Mouse (Mus musculus) monocyte, adult 5-6 weeks (primary cell): ENCODE results near the gene Irx2. TPM values are rescaled to one million over a fixed set of nuclear protein-coding genes. Genes with fewer than 3 reads are reported as not detected.

Experiments
- ATAC-seq: fragments of 153-309, 156-312 bp; replicated peaks from 2 replicates; pipeline ENCODE4 v1.8.0; 2017; ENCODE audit warnings: mild to moderate bottlenecking; ENCODE audit not compliant: low TSS enrichment, insufficient number of reproducible peaks, severe bottlenecking, poor library complexity, low FRiP score
- total RNA-seq: library from RNA; stranded (forward); fragments of 200-1000, 200-491, 200-594 nt; gene quantifications from 3 replicates; pipeline ENCODE4 v1.2.3, GENCODE M21; 2017

Gene Irx2
- total RNA-seq, result 3.5 TPM in 1 of 3 replicates, not detected in the others

GRCm38 (mm10) chr13:72628462-72628916 is at the start of gene Irx2:
Gene Irx2 (plus strand): TSS chr13:72628820.
- ATAC-seq, result no peak

GRCm38 (mm10) chr13:72581276-72581675 is 47.3 kb upstream of the Irx2 start:
- ATAC-seq, result no peak

- ATAC-seq, result no peak
Observed at GRCm38 (mm10) chr13:72592526-72592925, 36.1 kb upstream of the Irx2 start.

- ATAC-seq, result no peak
Observed at GRCm38 (mm10) chr13:72593310-72593709, 35.3 kb upstream of the Irx2 start.

- ATAC-seq, result no peak
Observed at GRCm38 (mm10) chr13:72593710-72594111, 34.9 kb upstream of the Irx2 start.

- no peak for ATAC-seq
Observed at GRCm38 (mm10) chr13:72599254-72599653, 29.4 kb upstream of the Irx2 start.

GRCm38 (mm10) chr13:72608706-72609105 is 19.9 kb upstream of the Irx2 start:
- no peak for ATAC-seq

- no peak for ATAC-seq
Observed at GRCm38 (mm10) chr13:72610277-72610676, 18.3 kb upstream of the Irx2 start.

GRCm38 (mm10) chr13:72623926-72624846 is 4.4 kb upstream of the Irx2 start:
- no peak for ATAC-seq

GRCm38 (mm10) chr13:72624847-72625170 is 3.8 kb upstream of the Irx2 start:
- no peak for ATAC-seq

- ATAC-seq, result no peak
Observed at GRCm38 (mm10) chr13:72625236-72625950, 3.2 kb upstream of the Irx2 start.

GRCm38 (mm10) chr13:72627391-72628321 is 964 bp upstream of the Irx2 start:
- ATAC-seq, result no peak

GRCm38 (mm10) chr13:72628935-72629631 is 463 bp downstream of the Irx2 start:
- no peak for ATAC-seq

- no peak for ATAC-seq
Observed at GRCm38 (mm10) chr13:72629806-72630205, 1.2 kb downstream of the Irx2 start.

- no peak for ATAC-seq
Observed at GRCm38 (mm10) chr13:72630501-72631372, 2.1 kb downstream of the Irx2 start.

GRCm38 (mm10) chr13:72631373-72632021 is 2.9 kb downstream of the Irx2 start:
- ATAC-seq, result no peak

- ATAC-seq, result no peak
Observed at GRCm38 (mm10) chr13:72632361-72632760, 3.7 kb downstream of the Irx2 start.
